Mouse (Mus musculus) pancreas, adult 10 weeks (tissue): ENCODE measurements around the gene Sbf1. TPM values are rescaled to one million over a fixed set of nuclear protein-coding genes. Genes with fewer than 3 reads are reported as not detected.

Source experiments
- polyA plus RNA-seq: library from polyadenylated mRNA; stranded (reverse); fragments of 350-450 nt; fragmentation: Illumina TruSeq; extraction: RNeasy Lipid Tissue Mini Kit (QIAGEN cat#74804); gene quantifications from one replicate; pipeline ENCODE4 v1.2.3, GENCODE M21; 2015; ENCODE audit warnings: low read depth, low replicate concordance; ENCODE audit not compliant: insufficient read depth

The Sbf1 gene
- polyA plus RNA-seq, result 60.0 TPM

GRCm38 (mm10) chr15:89315190-89315731 is at the start of gene Sbf1:
Gene Sbf1, minus strand, starts transcription at chr15:89315311.

GRCm38 (mm10) chr15:89355241-89356187 is 40.4 kb upstream of the Sbf1 start, which contains the start of the genes Lmf2 and Ncaph2:
Gene Lmf2, minus strand, starts transcription at chr15:89355659.
Gene Ncaph2, plus strand, starts transcription at chr15:89355719.

GRCm38 (mm10) chr15:89334271-89334670 is 19.2 kb upstream of the Sbf1 start, which contains the start of gene Miox:
Gene Miox, plus strand, starts transcription at chr15:89334398.

GRCm38 (mm10) chr15:89322670-89323522 is 7.8 kb upstream of the Sbf1 start, which contains the start of gene Adm2:
Gene Adm2, plus strand, starts transcription at chr15:89322720.

Other genes starting within 250 kb of the Sbf1 start
- gene Trabd, start 240.2 kb downstream of the Sbf1 start, polyA plus RNA-seq, result 72.7 TPM
- gene Selenoo, start 226.2 kb downstream of the Sbf1 start, polyA plus RNA-seq, result 10.0 TPM
- 4.2 TPM for gene Tubgcp6, start 192.2 kb downstream of the Sbf1 start, polyA plus RNA-seq
- 20.9 TPM for gene Hdac10, start 186.6 kb downstream of the Sbf1 start, polyA plus RNA-seq
- 13.8 TPM for gene Mapk12, start 174.6 kb downstream of the Sbf1 start, polyA plus RNA-seq
- 2.7 TPM for gene Mapk11, start 165.7 kb downstream of the Sbf1 start, polyA plus RNA-seq
- gene Plxnb2, start 134.5 kb downstream of the Sbf1 start, polyA plus RNA-seq, result 43.0 TPM
- gene Dennd6b, start 118.8 kb downstream of the Sbf1 start, polyA plus RNA-seq, result 6.1 TPM
- gene Ppp6r2, start 103.8 kb downstream of the Sbf1 start, polyA plus RNA-seq, result 9.9 TPM
- 5.9 TPM for gene Adm2, start 7.4 kb upstream of the Sbf1 start, polyA plus RNA-seq
- 1.4 TPM for gene Miox, start 19.1 kb upstream of the Sbf1 start, polyA plus RNA-seq
- 18.2 TPM for gene Lmf2, start 40.3 kb upstream of the Sbf1 start, polyA plus RNA-seq
- 17.1 TPM for gene Ncaph2, start 40.4 kb upstream of the Sbf1 start, polyA plus RNA-seq
- gene Sco2, start 58.5 kb upstream of the Sbf1 start, polyA plus RNA-seq, result 2.7 TPM
- not detected for gene Tymp, start 61.7 kb upstream of the Sbf1 start, polyA plus RNA-seq
- 1.9 TPM for gene Odf3b, start 64.0 kb upstream of the Sbf1 start, polyA plus RNA-seq
- not detected for gene Klhdc7b, start 69.6 kb upstream of the Sbf1 start, polyA plus RNA-seq
- gene Syce3, start 95.2 kb upstream of the Sbf1 start, polyA plus RNA-seq, result not detected
- gene Cpt1b, start 110.6 kb upstream of the Sbf1 start, polyA plus RNA-seq, result 2.1 TPM
- not detected for gene C730034F03Rik, start 114.3 kb upstream of the Sbf1 start, polyA plus RNA-seq
- 0.54 TPM for gene Gm44502, start 114.4 kb upstream of the Sbf1 start, polyA plus RNA-seq
- 86.9 TPM for gene Chkb, start 114.6 kb upstream of the Sbf1 start, polyA plus RNA-seq
- gene Mapk8ip2, start 138.6 kb upstream of the Sbf1 start, polyA plus RNA-seq, result 3.7 TPM
- 11.7 TPM for gene Arsa, start 162.1 kb upstream of the Sbf1 start, polyA plus RNA-seq
- gene Shank3, start 184.3 kb upstream of the Sbf1 start, polyA plus RNA-seq, result 11.1 TPM